Mouse (Mus musculus) liver, embryonic 13.5 days (tissue): Measurements from ENCODE around the gene Met. TPM values are rescaled to one million over a fixed set of nuclear protein-coding genes. Genes with fewer than 3 reads are reported as not detected.

ENCODE experiments used
- ATAC-seq: fragments of 200-750 bp; cut with Nextera tagmentation; 2 replicates; pipeline ENCODE4 v1.8.0; 2017; ENCODE audit warnings: low read depth, mild to moderate bottlenecking, moderate number of reproducible peaks, moderate library complexity
- DNase-seq: peaks from one replicate; pipeline ENCODE4 v3.0.0; 2022
- H3K27ac ChIP-seq: fragments of 300-500 bp; sonication (generic); 2 replicates; pipeline ENCODE4 v1.5.1; 2015; ENCODE audit warnings: moderate library complexity, mild to moderate bottlenecking, inconsistent platforms
- H3K27me3 ChIP-seq: fragments of 300-500 bp; sonication (generic); 2 replicates; pipeline ENCODE4 v1.6.1; 2015; ENCODE audit warnings: mild to moderate bottlenecking, inconsistent platforms
- H3K36me3 ChIP-seq: fragments of 300-500 bp; sonication (generic); 2 replicates; pipeline ENCODE4 v1.6.1; 2015; ENCODE audit warnings: mild to moderate bottlenecking, inconsistent platforms
- H3K4me1 ChIP-seq: fragments of 300-500 bp; sonication (generic); replicated peaks from 2 replicates; pipeline ENCODE4 v1.6.1; 2015; ENCODE audit warnings: inconsistent platforms
- H3K4me2 ChIP-seq: fragments of 300-500 bp; sonication (generic); 2 replicates; pipeline ENCODE4 v1.6.1; 2015; ENCODE audit warnings: inconsistent platforms, mild to moderate bottlenecking, moderate library complexity
- H3K4me3 ChIP-seq: fragments of 300-500 bp; sonication (generic); replicated peaks from 2 replicates; pipeline ENCODE4 v1.5.1; 2015; ENCODE audit warnings: mild to moderate bottlenecking, inconsistent platforms
- H3K9ac ChIP-seq: fragments of 300-500 bp; sonication (generic); 2 replicates; pipeline ENCODE4 v1.6.1; 2015; ENCODE audit warnings: mild to moderate bottlenecking, inconsistent platforms
- H3K9me3 ChIP-seq: fragments of 300-500 bp; sonication (generic); replicated peaks from 2 replicates; pipeline ENCODE4 v1.6.1; 2016; ENCODE audit warnings: inconsistent platforms
- WGBS: fragments of 180-500 bp; shearing (Covaris S2); methylation state at CpG from one replicate; pipeline ENCODE4 v1.1.7; 2015; ENCODE audit not compliant: insufficient replicate concordance; 5-methylcytosine and 5-hydroxymethylcytosine counted together
- polyA plus RNA-seq: library from polyadenylated mRNA; unstranded; fragments of >200 nt; fragmentation: Nextera tagmentation; extraction: Ambion mirVana; gene quantifications from 2 replicates; pipeline ENCODE4 v1.2.1, GENCODE M21; 2015

The Met gene
- polyA plus RNA-seq, 1 experiment from 2014 or later = 3.4 TPM

- no peak overlapping the region for H3K4me3 ChIP-seq
- WGBS = 71% methylated on average over 8 of the region's 8 CpGs
- DNase-seq (no peak), ATAC-seq (no peak)
- H3K4me2 ChIP-seq = no peak overlapping the region
- H3K9ac ChIP-seq = no peak overlapping the region
- H3K36me3 ChIP-seq = no peaks in the 10 kb centered on the region
- H3K27ac ChIP-seq = no peak overlapping the region
- no peaks in the 10 kb centered on the region for H3K9me3 ChIP-seq
- no peaks in the 10 kb centered on the region for H3K27me3 ChIP-seq
- 0 out of 2 replicates have a peak, but pooled peaks cover 2% of the 10 kb centered on the region for H3K4me1 ChIP-seq
Measured at GRCm38 (mm10) chr6:17492062-17492461, 28.5 kb downstream of the Met start.

- Histone ChIP-seq H3K27ac (no peak overlapping the region), H3K4me1 (0 out of 2 replicates have a peak, but pooled peaks cover 2% of the 10 kb centered on the region), H3K27me3 (no peaks in the 10 kb centered on the region), H3K36me3 (no peaks in the 10 kb centered on the region), H3K9ac (no peak overlapping the region), H3K9me3 (no peaks in the 10 kb centered on the region), H3K4me3 (no peak overlapping the region), H3K4me2 (no peak overlapping the region)
- ATAC-seq (no peak), DNase-seq (no peak)
- WGBS = 64% methylated on average over 1 of the region's 1 CpGs
Measured at GRCm38 (mm10) chr6:17495413-17495812, 31.8 kb downstream of the Met start.

DNA sequence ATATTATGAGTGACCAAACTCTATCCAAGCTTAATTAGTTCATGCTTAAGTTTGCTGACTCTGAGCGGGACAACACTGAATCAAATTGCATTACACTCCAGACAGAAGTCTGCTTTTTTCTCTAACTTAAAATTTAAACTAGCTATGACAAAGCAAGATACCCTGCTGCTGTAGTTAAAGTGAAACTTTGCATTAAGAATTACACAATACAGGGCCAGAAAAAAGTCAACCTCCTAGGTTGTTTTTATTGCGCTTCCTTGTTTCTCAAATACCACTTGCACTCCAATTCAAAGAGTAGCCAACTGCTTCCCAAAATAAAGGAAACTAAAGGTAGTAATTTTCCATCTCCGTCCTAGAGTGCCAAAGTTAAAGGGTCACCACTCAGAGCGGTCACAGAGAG lies 33.8 kb downstream of the Met start:
- Histone ChIP-seq H3K9me3 (no peaks in the 10 kb centered on the region), H3K9ac (no peak overlapping the region), H3K36me3 (no peaks in the 10 kb centered on the region), H3K27me3 (no peaks in the 10 kb centered on the region), H3K27ac (no peak overlapping the region), H3K4me3 (no peak overlapping the region), H3K4me2 (no peak overlapping the region), H3K4me1 (no peaks in the 10 kb centered on the region)
- no peak for DNase-seq
- ATAC-seq = no peak
- 60% methylated on average over 4 of the region's 4 CpGs for WGBS

DNA sequence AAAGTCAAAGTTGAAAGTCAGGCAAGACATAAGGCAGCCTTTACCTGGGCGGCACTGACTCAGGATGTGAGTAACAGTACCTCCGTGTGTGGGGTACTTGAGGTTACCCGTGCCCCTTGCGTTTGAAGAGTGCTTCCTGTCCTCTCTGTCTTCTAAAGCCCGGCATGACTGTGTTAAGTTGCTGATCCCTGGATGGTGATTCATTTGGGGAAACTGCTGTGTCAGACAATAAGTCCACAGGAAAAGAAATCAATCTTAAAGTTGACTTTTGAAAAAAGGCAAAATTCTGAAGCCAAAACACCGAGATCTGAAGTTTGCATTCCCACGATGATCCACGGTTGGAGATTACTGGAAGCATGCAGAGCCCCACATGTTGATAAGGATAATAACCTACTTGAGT lies 35.2 kb downstream of the Met start:
- 39% methylated on average over 8 of the region's 8 CpGs for WGBS
- Histone ChIP-seq H3K27me3 (no peaks in the 10 kb centered on the region), H3K4me2 (no peak overlapping the region), H3K36me3 (no peaks in the 10 kb centered on the region), H3K9me3 (no peaks in the 10 kb centered on the region), H3K27ac (no peak overlapping the region), H3K9ac (no peak overlapping the region), H3K4me3 (no peak overlapping the region), H3K4me1 (no peaks in the 10 kb centered on the region)
- no peak for DNase-seq
- no peak for ATAC-seq

DNA sequence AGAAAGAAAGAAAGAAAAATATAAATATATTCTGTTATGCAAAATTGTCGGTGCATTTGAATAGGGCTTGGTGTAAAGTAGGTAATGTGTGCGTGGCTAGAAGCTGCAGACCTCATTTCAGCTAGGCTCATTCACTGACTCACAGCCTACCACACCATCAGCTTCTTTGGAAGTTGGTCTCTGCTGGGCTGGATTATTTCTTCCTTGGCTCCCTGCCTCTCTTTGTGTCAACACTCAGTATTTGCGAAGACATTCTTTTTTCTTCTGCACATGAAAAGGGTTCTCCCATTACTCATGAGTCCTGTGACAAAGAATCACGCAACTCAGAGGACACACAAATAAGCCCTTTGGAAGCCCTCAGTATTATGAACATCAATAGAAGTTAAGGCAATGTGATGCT lies 37.8 kb downstream of the Met start:
- DNase-seq = no peak

GRCm38 (mm10) chr6:17502311-17502710 lies 38.7 kb downstream of the Met start:
- Histone ChIP-seq H3K27ac (no peak overlapping the region), H3K27me3 (no peaks in the 10 kb centered on the region), H3K9ac (no peak overlapping the region), H3K4me2 (no peak overlapping the region), H3K36me3 (no peaks in the 10 kb centered on the region), H3K4me3 (no peak overlapping the region), H3K9me3 (no peaks in the 10 kb centered on the region), H3K4me1 (no peaks in the 10 kb centered on the region; the same call in 1 of the 2 replicates)
- DNase-seq = no peak
- no peak for ATAC-seq
- WGBS = 74% methylated on average over 1 of the region's 1 CpGs

More for the DNA sequence above, 37.8 kb downstream of the Met start:
- Histone ChIP-seq H3K9ac (no peak overlapping the region), H3K4me3 (no peak overlapping the region), H3K4me2 (no peak overlapping the region), H3K36me3 (no peaks in the 10 kb centered on the region), H3K4me1 (no peaks in the 10 kb centered on the region; the same call in 1 of the 2 replicates), H3K27me3 (no peaks in the 10 kb centered on the region), H3K9me3 (no peaks in the 10 kb centered on the region), H3K27ac (no peak overlapping the region)
- no peak for ATAC-seq
- 71% methylated on average over 4 of the region's 4 CpGs for WGBS

GRCm38 (mm10) chr6:17503724-17504123 lies 40.1 kb downstream of the Met start:
- Histone ChIP-seq H3K4me3 (no peak overlapping the region), H3K9ac (no peak overlapping the region), H3K27ac (no peak overlapping the region), H3K4me1 (peaks cover 4% of the 10 kb centered on the region; the same call in 1 of the 2 replicates), H3K4me2 (no peak overlapping the region), H3K36me3 (no peaks in the 10 kb centered on the region), H3K27me3 (no peaks in the 10 kb centered on the region), H3K9me3 (no peaks in the 10 kb centered on the region)
- DNase-seq = no peak
- ATAC-seq = peak; percentile 54; the same call in 1 of the 2 replicates
- WGBS = 46% methylated on average over 3 of the region's 3 CpGs

- no peak for DNase-seq
- no peaks in the 10 kb centered on the region for H3K36me3 ChIP-seq
- H3K4me1 ChIP-seq = peaks cover 4% of the 10 kb centered on the region; the same call in 1 of the 2 replicates
- H3K27me3 ChIP-seq = no peaks in the 10 kb centered on the region
- H3K9me3 ChIP-seq = no peaks in the 10 kb centered on the region
- no peak overlapping the region for H3K27ac ChIP-seq
- no peak overlapping the region for H3K4me3 ChIP-seq
- no peak overlapping the region for H3K4me2 ChIP-seq
- no peak for ATAC-seq
- no peak overlapping the region for H3K9ac ChIP-seq
- WGBS = 46% methylated on average over 3 of the region's 3 CpGs
Measured at GRCm38 (mm10) chr6:17505530-17505929, 41.9 kb downstream of the Met start.

- Histone ChIP-seq H3K36me3 (no peaks in the 10 kb centered on the region), H3K27me3 (no peaks in the 10 kb centered on the region), H3K4me1 (peaks cover 4% of the 10 kb centered on the region; the same call in 1 of the 2 replicates), H3K9me3 (no peaks in the 10 kb centered on the region), H3K4me2 (no peak overlapping the region), H3K27ac (no peak overlapping the region), H3K4me3 (no peak overlapping the region), H3K9ac (no peak overlapping the region)
- 67% methylated on average over 2 of the region's 2 CpGs for whole genome bisulfite sequencing
- DNase-seq (no peak), ATAC-seq (no peak)
Measured at GRCm38 (mm10) chr6:17506831-17507230, 43.2 kb downstream of the Met start.

GRCm38 (mm10) chr6:17508184-17508583 lies 44.6 kb downstream of the Met start:
- Histone ChIP-seq H3K4me3 (no peak overlapping the region), H3K27ac (no peak overlapping the region), H3K9me3 (no peaks in the 10 kb centered on the region), H3K27me3 (no peaks in the 10 kb centered on the region), H3K4me1 (peaks cover 4% of the 10 kb centered on the region; the same call in 1 of the 2 replicates), H3K9ac (no peak overlapping the region), H3K36me3 (no peaks in the 10 kb centered on the region), H3K4me2 (no peak overlapping the region)
- DNase-seq (no peak), ATAC-seq (no peak)
- 46% methylated on average over 5 of the region's 5 CpGs for WGBS

GRCm38 (mm10) chr6:17508604-17509372 lies 45.2 kb downstream of the Met start:
- WGBS = 69% methylated on average over 9 of the region's 9 CpGs
- Histone ChIP-seq H3K4me2 (no peak overlapping the region), H3K4me3 (no peak overlapping the region), H3K9ac (no peak overlapping the region), H3K27ac (no peak overlapping the region), H3K9me3 (no peaks in the 10 kb centered on the region), H3K36me3 (no peaks in the 10 kb centered on the region), H3K27me3 (no peaks in the 10 kb centered on the region), H3K4me1 (peaks cover 4% of the 10 kb centered on the region; the same call in 1 of the 2 replicates)
- no peak for DNase-seq
- no peak for ATAC-seq

- peaks cover 1% of the 10 kb centered on the region; the same call in 1 of the 2 replicates for H3K4me1 ChIP-seq
- H3K4me2 ChIP-seq = no peak overlapping the region
- DNase-seq (no peak), ATAC-seq (no peak)
- H3K27me3 ChIP-seq = no peaks in the 10 kb centered on the region
- H3K9me3 ChIP-seq = no peaks in the 10 kb centered on the region
- no peak overlapping the region for H3K27ac ChIP-seq
- H3K9ac ChIP-seq = no peak overlapping the region
- no peak overlapping the region for H3K4me3 ChIP-seq
- no peaks in the 10 kb centered on the region for H3K36me3 ChIP-seq
- WGBS = 79% methylated on average over 15 of the region's 15 CpGs
Measured at GRCm38 (mm10) chr6:17513381-17513780, 49.8 kb downstream of the Met start.
